Mouse (Mus musculus) intestine, postnatal 0 days (tissue): ENCODE measurements around the gene Fance. TPM values are rescaled to one million over a fixed set of nuclear protein-coding genes. Genes with fewer than 3 reads are reported as not detected.

Source experiments
- ATAC-seq: fragments of 200-750 bp; cut with Nextera tagmentation; 2 replicates; pipeline ENCODE4 v1.8.0; 2017; ENCODE audit warnings: mild to moderate bottlenecking, moderate TSS enrichment, moderate library complexity
- H3K27ac ChIP-seq: fragments of 300-500 bp; sonication (generic); 2 replicates; pipeline ENCODE4 v1.5.1; 2014; ENCODE audit warnings: mild to moderate bottlenecking, low read depth, low read length, moderate library complexity
- H3K27me3 ChIP-seq: fragments of 300-500 bp; sonication (generic); replicated peaks from 2 replicates; pipeline ENCODE4 v1.6.1; 2014; ENCODE audit warnings: low read length, mixed read lengths; ENCODE audit not compliant: control insufficient read depth, insufficient read depth
- H3K36me3 ChIP-seq: fragments of 300-500 bp; sonication (generic); 2 replicates; pipeline ENCODE4 v1.6.1; 2014; ENCODE audit warnings: mild to moderate bottlenecking, moderate library complexity; ENCODE audit not compliant: control insufficient read depth, insufficient read depth
- H3K4me1 ChIP-seq: fragments of 300-500 bp; sonication (generic); replicated peaks from 2 replicates; pipeline ENCODE4 v1.6.1; 2014; ENCODE audit warnings: antibody characterized with exemption, low read length, mixed read lengths; ENCODE audit not compliant: control insufficient read depth, insufficient read depth
- H3K4me2 ChIP-seq: fragments of 300-500 bp; sonication (generic); replicated peaks from 2 replicates; pipeline ENCODE4 v1.6.1; 2014; ENCODE audit warnings: low read depth, mild to moderate bottlenecking, moderate library complexity
- H3K4me3 ChIP-seq: fragments of 300-500 bp; sonication (generic); 2 replicates; pipeline ENCODE4 v1.5.1; 2014; ENCODE audit warnings: low read depth, low read length
- H3K9ac ChIP-seq: fragments of 300-500 bp; sonication (generic); 2 replicates; pipeline ENCODE4 v1.6.1; 2014; ENCODE audit warnings: mild to moderate bottlenecking, low read depth, low read length
- H3K9me3 ChIP-seq: fragments of 300-500 bp; sonication (generic); 2 replicates; pipeline ENCODE4 v1.6.1; 2016; ENCODE audit warnings: mixed run types; ENCODE audit not compliant: control insufficient read depth
- CTCF ChIP-seq: sonication (generic); IDR thresholded peaks from 2 replicates; pipeline ENCODE4 v1.5.1; 2016; ENCODE audit warnings: low read depth, mild to moderate bottlenecking, control low read depth, antibody characterized with exemption, moderate library complexity
- WGBS: fragments of 180-500 bp; shearing (Covaris S2); extraction: QIAGEN DNeasy Blood & Tissue Kit; methylation state at CpG from one replicate; pipeline ENCODE4 v1.1.7; 2014; 5-methylcytosine and 5-hydroxymethylcytosine counted together
- polyA plus RNA-seq: library from polyadenylated mRNA; unstranded; fragments of >200 nt; fragmentation: Nextera tagmentation; extraction: Ambion mirVana; gene quantifications from 2 replicates; pipeline ENCODE4 v1.2.1, GENCODE M21; 2015

The Fance gene
- polyA plus RNA-seq, 1 experiment from 2014 or later: 10.3 TPM

DNA sequence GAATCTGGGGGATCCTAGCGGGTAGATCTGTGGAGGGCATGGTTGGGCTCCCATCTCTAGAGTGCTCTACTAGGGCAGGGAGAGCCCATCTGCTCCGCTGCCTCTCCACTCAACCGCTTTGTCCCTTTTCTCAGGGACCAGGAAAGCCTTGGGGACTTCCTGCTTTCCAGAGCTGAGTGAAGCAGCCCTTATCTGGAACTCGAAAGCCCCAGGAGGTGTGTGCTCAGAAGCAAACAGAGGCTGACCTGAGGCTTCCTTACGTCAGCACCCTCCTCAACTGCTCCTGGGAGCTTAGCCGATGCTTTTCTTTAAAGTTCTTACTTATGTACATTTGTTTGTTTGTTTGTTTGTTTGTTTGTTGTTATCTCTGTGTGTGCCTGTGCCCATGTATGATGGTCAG is 40.5 kb upstream of the Fance start:
- ATAC-seq: no peak
- 0 out of 2 replicates have a peak overlapping the region, but pooled peaks have one; percentile 1 for H3K9ac ChIP-seq
- 0 out of 2 replicates have a peak, but pooled peaks cover 3% of the 10 kb centered on the region for H3K4me1 ChIP-seq
- no peaks in the 10 kb centered on the region; the same call in 1 of the 2 replicates for H3K36me3 ChIP-seq
- H3K4me2 ChIP-seq: peak overlapping the region; percentile 43
- no peak for TF ChIP-seq CTCF
- peak overlapping the region; percentile 87 for H3K27ac ChIP-seq
- H3K27me3 ChIP-seq: no peaks in the 10 kb centered on the region
- 35% methylated on average over 6 of the region's 6 CpGs for WGBS
- H3K9me3 ChIP-seq: no peaks in the 10 kb centered on the region
- peak overlapping the region; percentile 13; the same call in 1 of the 2 replicates for H3K4me3 ChIP-seq

DNA sequence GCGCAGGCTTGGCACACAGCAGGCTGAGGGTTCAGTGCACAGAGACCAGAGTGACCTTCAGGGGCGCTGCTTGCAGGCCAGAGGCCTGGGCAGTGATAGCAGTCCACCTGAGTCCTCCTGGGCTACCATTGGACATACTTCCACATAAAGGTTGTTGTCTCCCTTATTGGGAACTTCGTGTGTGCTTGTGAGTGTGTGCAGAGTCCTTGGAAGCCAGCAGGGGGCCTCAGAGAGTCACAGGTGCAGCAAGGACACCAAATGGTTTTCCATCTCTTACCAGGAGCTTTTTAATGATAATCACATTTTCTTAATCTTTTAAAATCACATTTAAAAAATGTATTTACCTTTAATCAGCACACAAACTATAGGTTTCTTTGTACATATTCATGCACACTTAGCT is 38.6 kb upstream of the Fance start:
- Histone ChIP-seq H3K36me3 (no peaks in the 10 kb centered on the region; the same call in 1 of the 2 replicates), H3K27ac (no peak overlapping the region), H3K4me2 (no peak overlapping the region), H3K4me1 (0 out of 2 replicates have a peak, but pooled peaks cover 3% of the 10 kb centered on the region), H3K4me3 (no peak overlapping the region), H3K9ac (no peak overlapping the region), H3K27me3 (no peaks in the 10 kb centered on the region), H3K9me3 (no peaks in the 10 kb centered on the region)
- ATAC-seq: no peak
- TF ChIP-seq CTCF: peak; percentile 76
- WGBS: 78% methylated on average over 3 of the region's 3 CpGs

DNA sequence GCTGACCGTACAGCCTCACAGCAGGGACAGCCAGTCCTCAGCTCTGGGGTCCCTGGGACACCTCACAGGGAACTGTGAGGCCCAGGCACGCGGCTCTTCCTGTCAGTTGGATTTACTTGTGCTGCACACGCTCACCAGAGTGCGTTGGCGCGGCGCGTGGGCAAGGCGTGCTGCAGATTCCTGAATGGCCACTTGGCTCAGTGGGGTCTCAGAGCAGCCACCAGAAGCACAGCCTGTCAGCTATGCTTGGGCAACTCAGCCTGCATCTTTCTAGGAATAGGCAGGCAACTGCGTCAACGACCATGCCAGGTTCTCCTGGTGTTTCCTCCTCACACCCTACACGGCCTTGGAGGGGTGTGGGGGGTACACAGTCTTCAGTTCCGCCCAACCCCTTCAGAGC is 36.1 kb upstream of the Fance start:
- Histone ChIP-seq H3K9me3 (no peaks in the 10 kb centered on the region), H3K27ac (no peak overlapping the region), H3K9ac (no peak overlapping the region), H3K4me3 (no peak overlapping the region), H3K4me2 (no peak overlapping the region), H3K4me1 (no peaks in the 10 kb centered on the region), H3K27me3 (no peaks in the 10 kb centered on the region), H3K36me3 (no peaks in the 10 kb centered on the region; the same call in 1 of the 2 replicates)
- WGBS: 82% methylated on average over 14 of the region's 14 CpGs
- TF ChIP-seq CTCF: no peak
- no peak for ATAC-seq

DNA sequence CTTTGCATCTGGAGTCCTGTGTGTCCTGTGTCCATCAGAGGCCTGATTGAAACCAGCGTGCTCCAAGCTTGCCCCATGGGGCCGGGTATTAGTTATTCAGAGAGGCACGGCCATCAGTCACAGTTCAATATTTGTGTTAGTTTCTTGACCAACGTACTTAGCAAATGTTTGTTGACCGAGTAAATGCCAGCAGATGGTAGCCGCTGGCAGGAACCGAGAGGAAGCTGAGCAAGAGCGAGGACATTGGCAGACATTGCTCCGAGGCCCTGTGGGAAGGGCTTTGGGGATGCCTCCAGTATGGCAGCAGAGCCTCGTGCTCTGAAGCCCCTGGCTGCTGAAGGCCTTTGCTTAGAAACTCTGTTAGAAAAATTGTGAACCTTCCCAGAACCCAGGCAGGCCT is 35.6 kb upstream of the Fance start:
- Histone ChIP-seq H3K27me3 (no peaks in the 10 kb centered on the region), H3K4me1 (no peaks in the 10 kb centered on the region), H3K9me3 (no peaks in the 10 kb centered on the region), H3K9ac (no peak overlapping the region), H3K36me3 (no peaks in the 10 kb centered on the region; the same call in 1 of the 2 replicates), H3K4me2 (no peak overlapping the region), H3K27ac (no peak overlapping the region), H3K4me3 (no peak overlapping the region)
- ATAC-seq: no peak
- no peak for TF ChIP-seq CTCF
- 61% methylated on average over 10 of the region's 10 CpGs for WGBS

DNA sequence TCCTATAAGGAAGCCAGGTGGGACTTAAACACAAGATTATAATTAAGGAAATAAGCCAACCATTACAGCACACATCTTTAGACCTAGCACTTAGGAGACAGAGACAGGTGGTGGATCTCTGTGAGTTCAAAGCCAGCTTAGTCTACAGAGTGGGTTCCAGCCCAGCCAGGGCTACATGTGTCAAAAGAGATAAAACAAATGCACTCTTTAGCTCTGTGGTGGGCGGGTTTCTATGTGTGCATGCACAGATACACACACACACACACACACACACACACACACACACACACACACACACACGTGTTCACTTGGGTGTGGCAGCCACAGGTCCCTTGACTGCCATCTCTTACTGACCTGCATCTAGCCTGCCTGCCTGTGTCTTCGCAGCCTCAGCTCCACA is 35.2 kb upstream of the Fance start:
- TF ChIP-seq CTCF: no peak
- no peak overlapping the region for H3K27ac ChIP-seq
- WGBS: 63% methylated on average over 3 of the region's 3 CpGs
- H3K4me2 ChIP-seq: no peak overlapping the region
- H3K4me1 ChIP-seq: no peaks in the 10 kb centered on the region
- H3K4me3 ChIP-seq: no peak overlapping the region
- H3K36me3 ChIP-seq: no peaks in the 10 kb centered on the region; the same call in 1 of the 2 replicates
- no peak for ATAC-seq
- H3K9me3 ChIP-seq: no peaks in the 10 kb centered on the region
- H3K9ac ChIP-seq: no peak overlapping the region
- H3K27me3 ChIP-seq: no peaks in the 10 kb centered on the region

DNA sequence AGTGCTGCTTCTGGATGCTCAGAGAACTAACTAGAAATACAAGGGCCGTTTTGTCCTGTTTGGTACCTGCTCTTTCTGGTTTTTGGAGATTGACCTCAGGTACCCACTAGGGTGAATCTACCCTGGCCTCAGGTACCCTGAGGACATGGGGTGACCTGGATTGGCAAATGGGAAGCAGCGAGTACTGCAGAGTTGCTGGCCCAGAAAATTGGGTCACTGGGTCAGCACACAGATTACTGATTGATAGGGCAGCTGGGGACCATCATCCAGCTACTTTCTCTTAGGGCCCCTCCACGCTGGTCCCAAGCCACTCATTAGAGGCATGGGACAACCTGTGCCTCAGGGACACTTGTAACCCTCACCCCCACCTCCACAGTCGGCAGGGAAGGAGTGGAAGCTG is 34.1 kb upstream of the Fance start:
- TF ChIP-seq CTCF: no peak
- Histone ChIP-seq H3K9ac (no peak overlapping the region), H3K27me3 (no peaks in the 10 kb centered on the region), H3K4me1 (0 out of 2 replicates have a peak, but pooled peaks cover 3% of the 10 kb centered on the region), H3K9me3 (no peaks in the 10 kb centered on the region), H3K4me2 (no peak overlapping the region), H3K36me3 (no peaks in the 10 kb centered on the region; the same call in 1 of the 2 replicates), H3K27ac (no peak overlapping the region), H3K4me3 (no peak overlapping the region)
- 55% methylated on average over 4 of the region's 4 CpGs for WGBS
- ATAC-seq: no peak
